Mouse (Mus musculus): ENCODE data around the gene 4930432M17Rik.

DNA sequence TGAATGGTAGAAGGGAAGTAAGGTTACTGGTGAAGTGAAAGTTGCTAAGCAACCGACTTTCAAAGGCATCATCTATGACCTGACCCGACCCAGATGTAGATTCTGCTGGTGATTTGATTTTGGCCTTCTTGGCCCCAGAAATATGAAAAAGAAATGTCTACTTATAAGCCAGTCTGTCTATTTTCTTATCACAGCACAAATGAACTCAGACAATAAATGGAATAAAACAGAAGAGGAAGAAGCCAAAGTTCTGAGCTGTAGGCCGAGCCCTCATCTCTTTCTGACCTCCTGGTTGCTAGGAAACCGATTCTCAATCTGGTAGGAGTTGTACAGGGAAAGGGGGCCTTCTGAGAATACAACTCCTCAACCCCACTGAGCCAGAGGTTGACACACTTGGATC lies at the start of gene 4930432M17Rik:
- no peak for TF ChIP-seq POLR2A (IDR thresholded peaks at IDR 0.05; ENCODE audit: insufficient read length, low read depth)
- no peak for TF ChIP-seq POLR2AphosphoS2 (IDR thresholded peaks at IDR 0.05; ENCODE audit: insufficient read length, low read depth)
- TF ChIP-seq E2F4 (IDR thresholded peaks at IDR 0.05; ENCODE audit: insufficient read depth) = no peak
- TF ChIP-seq REST (IDR thresholded peaks at IDR 0.05; ENCODE audit: insufficient read depth, insufficient read length) = no peak
- TF ChIP-seq TCF12 (IDR thresholded peaks at IDR 0.05; ENCODE audit: insufficient read depth, poor library complexity, severe bottlenecking) = no peak
- TF ChIP-seq MAX (IDR thresholded peaks at IDR 0.05; ENCODE audit: low read depth) = no peak
- TF ChIP-seq CEBPB (IDR thresholded peaks at IDR 0.05; ENCODE audit: insufficient read depth, poor library complexity, severe bottlenecking) = no peak
- TF ChIP-seq MYOD1 (IDR thresholded peaks at IDR 0.05; ENCODE audit: control insufficient read depth in 1 of 3, insufficient read length in 2 of 3, low read depth in 2 of 3) = no peak
